Mouse (Mus musculus) kidney, adult 2 months (tissue): ENCODE measurements at regions not wholly inside any gene's neighbourhood (a gene's known extent, or its start where the extent isn't known, plus 50 kb on each side); places are given as distances from the start of the nearest gene placed in this dataset.

Experiments used
- CTCF ChIP-seq: fragments of 200-500 bp; conservative IDR thresholded peaks from 2 replicates; pipeline ENCODE4 v1.5.1; 2011; ENCODE audit warnings: low read depth, mild to moderate bottlenecking, control low read depth, low read length, moderate library complexity, mixed read lengths; ENCODE audit not compliant: insufficient read depth, insufficient read length
- POLR2A ChIP-seq: fragments of 200-500 bp; IDR thresholded peaks from one replicate; pipeline ENCODE4 v1.6.1; 2011; ENCODE audit warnings: low read depth, low read length, control low read depth

DNA sequence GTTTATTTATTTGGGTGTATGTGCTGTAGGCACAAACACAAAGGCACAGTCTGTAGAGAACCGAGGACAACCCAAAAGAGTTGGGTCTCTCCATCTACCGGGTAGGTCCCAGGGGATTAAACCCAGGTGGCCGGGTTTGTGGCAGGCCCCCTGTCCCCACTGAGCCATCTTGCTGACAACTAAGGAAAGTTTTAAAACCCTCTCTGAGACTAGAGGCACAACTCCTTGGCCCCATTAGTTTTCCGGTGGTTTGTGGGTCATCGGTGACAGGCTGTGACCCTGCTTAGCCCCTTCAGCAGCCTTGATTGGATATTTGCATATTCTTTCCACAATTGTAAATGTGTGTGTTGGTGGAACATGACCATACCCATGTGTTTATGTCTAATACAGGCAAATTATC lies 83.1 kb upstream of the S1pr3 start:
- TF ChIP-seq POLR2A (no peak), CTCF (no peak)
